Mouse (Mus musculus) embryonic facial prominence, embryonic 14.5 days (tissue): ENCODE data around the gene Anxa10. TPM values are rescaled to one million over a fixed set of nuclear protein-coding genes. Genes with fewer than 3 reads are reported as not detected.
A peak's percentile ranks its signal among the peaks of the same experiment; 100 is the strongest.

Source experiments
- ATAC-seq: fragments of 200-750 bp; cut with Nextera tagmentation; 2 replicates; pipeline ENCODE4 v1.8.0; 2017; ENCODE audit warnings: low read depth, moderate number of reproducible peaks, moderate TSS enrichment
- DNase-seq: peaks from one replicate; pipeline ENCODE4 v3.0.0-alpha.2; 2015; ENCODE audit warnings: low spot score
- H3K27ac ChIP-seq: fragments of 300-500 bp; sonication (generic); replicated peaks from 2 replicates; pipeline ENCODE4 v1.5.1; 2014; ENCODE audit warnings: low read depth, mild to moderate bottlenecking, low read length, moderate library complexity
- H3K27me3 ChIP-seq: fragments of 300-500 bp; sonication (generic); replicated peaks from 2 replicates; pipeline ENCODE4 v1.6.1; 2014; ENCODE audit warnings: low read length; ENCODE audit not compliant: control insufficient read depth, insufficient read depth
- H3K36me3 ChIP-seq: fragments of 300-500 bp; sonication (generic); 2 replicates; pipeline ENCODE4 v1.6.1; 2014; ENCODE audit warnings: low read length, mixed read lengths; ENCODE audit not compliant: control insufficient read depth, insufficient read depth
- H3K4me1 ChIP-seq: fragments of 300-500 bp; sonication (generic); 2 replicates; pipeline ENCODE4 v1.6.1; 2014; ENCODE audit warnings: antibody characterized with exemption, low read length; ENCODE audit not compliant: control insufficient read depth, insufficient read depth
- H3K4me2 ChIP-seq: fragments of 300-500 bp; sonication (generic); 2 replicates; pipeline ENCODE4 v1.6.1; 2014; ENCODE audit warnings: low read depth, mild to moderate bottlenecking, low read length, moderate library complexity, mixed read lengths
- H3K4me3 ChIP-seq: fragments of 300-500 bp; sonication (generic); 2 replicates; pipeline ENCODE4 v1.5.1; 2014; ENCODE audit warnings: low read depth, mild to moderate bottlenecking, low read length
- H3K9ac ChIP-seq: fragments of 300-500 bp; sonication (generic); 2 replicates; pipeline ENCODE4 v1.6.1; 2014; ENCODE audit warnings: low read depth, mild to moderate bottlenecking, low read length, moderate library complexity, mixed read lengths
- H3K9me3 ChIP-seq: fragments of 300-500 bp; sonication (generic); 2 replicates; pipeline ENCODE4 v1.6.1; 2016; ENCODE audit warnings: low read length; ENCODE audit not compliant: control insufficient read depth
- WGBS: fragments of 180-500 bp; shearing (Covaris S2); extraction: QIAGEN DNeasy Blood & Tissue Kit; methylation state at CpG from one replicate; pipeline ENCODE4 v1.1.7; 2014; 5-methylcytosine and 5-hydroxymethylcytosine counted together
- polyA plus RNA-seq: library from polyadenylated mRNA; unstranded; fragments of >200 nt; fragmentation: Nextera tagmentation; extraction: Ambion mirVana; gene quantifications from 2 replicates; pipeline ENCODE4 v1.2.1, GENCODE M21; 2014

The Anxa10 gene
- not detected in 2 replicates for polyA plus RNA-seq

DNA sequence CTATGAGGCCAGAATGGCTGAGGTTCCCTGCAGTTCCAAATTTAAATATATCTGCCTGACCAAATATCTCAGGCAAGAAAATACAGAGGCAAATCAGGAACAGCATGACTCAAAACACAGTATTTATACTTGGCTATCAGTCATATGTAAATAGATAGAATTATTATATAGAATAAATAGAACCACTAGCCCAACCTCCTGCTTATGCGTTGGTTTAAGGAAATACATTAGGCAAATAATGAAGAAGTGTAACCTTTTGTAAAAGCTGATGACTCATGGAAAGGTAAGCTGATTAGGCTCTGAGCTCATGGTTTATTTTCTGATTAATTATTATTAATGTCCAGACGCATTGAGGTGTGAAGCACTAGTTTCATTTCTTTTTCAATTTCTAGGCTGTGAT is at the start of gene Anxa10:
TSS of gene Anxa10 (minus strand) at position 53 of the 400 bp plus-strand sequence.
- Histone ChIP-seq H3K4me1 (no peaks in the 10 kb centered on the region), H3K9ac (no peak within 1 kb of the TSS), H3K36me3 (no peaks in the 10 kb centered on the region), H3K4me3 (no peak within 1 kb of the TSS), H3K27ac (no peak within 1 kb of the TSS), H3K27me3 (no peaks in the 10 kb centered on the region), H3K4me2 (no peak within 1 kb of the TSS), H3K9me3 (no peaks in the 10 kb centered on the region)
- 87% methylated on average over 2 of the region's 2 CpGs for WGBS
- DNase-seq, result no peak
- no peak for ATAC-seq

DNA sequence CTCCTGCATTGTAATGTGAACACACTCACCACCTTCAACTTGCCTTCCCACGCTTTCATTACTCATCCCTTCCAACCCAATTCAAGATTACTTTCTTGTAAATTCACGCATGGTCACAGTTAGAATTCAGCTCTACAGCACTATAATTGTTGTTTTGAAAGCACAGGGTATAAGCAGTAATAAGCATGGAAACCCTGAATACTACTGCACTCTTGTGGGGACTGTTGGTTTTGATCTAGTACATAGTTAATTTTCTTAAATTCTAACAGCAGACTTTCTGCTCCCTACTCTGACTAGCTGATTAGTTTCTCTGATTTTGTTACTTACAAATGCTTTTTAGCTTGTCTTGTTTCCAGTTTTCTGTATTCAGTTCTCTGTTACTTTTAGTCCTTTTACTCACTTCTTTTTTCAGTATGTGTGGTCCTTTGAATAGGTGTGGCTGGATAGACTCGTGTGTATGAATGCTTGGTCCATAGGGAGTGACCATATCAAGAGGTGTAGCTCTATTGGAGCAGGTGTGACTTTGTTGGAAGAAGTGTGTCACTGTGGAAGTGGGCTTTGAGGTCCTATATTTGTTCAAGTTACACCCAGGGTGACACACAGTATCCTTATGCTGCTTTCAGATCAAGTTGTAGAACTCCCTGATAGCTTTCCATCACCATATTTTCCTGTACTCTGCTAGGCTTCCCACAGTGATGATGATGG is 9.9 kb upstream of the Anxa10 start:
- DNase-seq (no peak), ATAC-seq (no peak)
- Histone ChIP-seq H3K9me3 (no peaks in the 10 kb centered on the region), H3K4me1 (no peaks in the 10 kb centered on the region), H3K4me2 (no peak overlapping the region), H3K9ac (no peak overlapping the region), H3K4me3 (no peak overlapping the region), H3K36me3 (no peaks in the 10 kb centered on the region), H3K27me3 (no peaks in the 10 kb centered on the region), H3K27ac (no peak overlapping the region)
- WGBS, result 74% methylated on average over 3 of the region's 3 CpGs

DNA sequence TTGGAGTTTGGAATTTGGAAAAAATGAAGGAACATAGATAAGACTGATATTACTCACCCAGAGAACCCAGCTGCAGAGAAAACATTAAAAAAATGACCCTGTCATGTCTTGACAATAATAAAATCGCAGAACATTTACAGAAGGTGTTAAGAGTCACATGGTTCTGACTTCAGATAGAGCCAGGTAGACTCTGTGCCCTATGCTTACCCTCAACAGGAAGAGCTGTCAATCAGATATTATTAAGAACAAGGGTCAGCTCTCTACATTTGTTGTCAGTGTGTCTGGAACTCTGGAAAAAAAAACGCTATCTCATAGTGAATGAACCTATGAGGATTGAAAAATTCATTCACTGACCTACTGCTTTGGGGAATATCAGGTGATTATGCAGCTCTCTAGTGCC is 25.7 kb downstream of the Anxa10 start:
- no peaks in the 10 kb centered on the region for H3K9me3 ChIP-seq
- no peaks in the 10 kb centered on the region for H3K36me3 ChIP-seq
- no peaks in the 10 kb centered on the region for H3K27me3 ChIP-seq
- no peak overlapping the region for H3K4me2 ChIP-seq
- ATAC-seq (no peak), DNase-seq (no peak)
- H3K27ac ChIP-seq, result no peak overlapping the region
- no peak overlapping the region for H3K4me3 ChIP-seq
- H3K9ac ChIP-seq, result no peak overlapping the region
- 88% methylated on average over 2 of the region's 2 CpGs for WGBS
- H3K4me1 ChIP-seq, result no peaks in the 10 kb centered on the region

- WGBS, result 84% methylated on average over 2 of the region's 2 CpGs
- no peak overlapping the region for H3K27ac ChIP-seq
- H3K4me2 ChIP-seq, result no peak overlapping the region
- H3K9me3 ChIP-seq, result no peaks in the 10 kb centered on the region
- H3K36me3 ChIP-seq, result no peaks in the 10 kb centered on the region
- ATAC-seq, result no peak
- H3K4me3 ChIP-seq, result no peak overlapping the region
- no peaks in the 10 kb centered on the region for H3K4me1 ChIP-seq
- H3K27me3 ChIP-seq, result no peaks in the 10 kb centered on the region
- H3K9ac ChIP-seq, result no peak overlapping the region
- no peak for DNase-seq
Measured at GRCm38 (mm10) chr8:62081804-62082203, 41.1 kb downstream of the Anxa10 start.

GRCm38 (mm10) chr8:62080195-62080802 is 42.7 kb downstream of the Anxa10 start:
- Histone ChIP-seq H3K9me3 (no peaks in the 10 kb centered on the region), H3K36me3 (no peaks in the 10 kb centered on the region), H3K4me1 (no peaks in the 10 kb centered on the region), H3K4me2 (no peak overlapping the region), H3K9ac (no peak overlapping the region), H3K4me3 (no peak overlapping the region), H3K27me3 (no peaks in the 10 kb centered on the region), H3K27ac (no peak overlapping the region)
- DNase-seq (peak; percentile 86), ATAC-seq (peak; percentile 65; the same call in 1 of the 2 replicates)
- whole genome bisulfite sequencing, result 39% methylated on average over 3 of the region's 3 CpGs

DNA sequence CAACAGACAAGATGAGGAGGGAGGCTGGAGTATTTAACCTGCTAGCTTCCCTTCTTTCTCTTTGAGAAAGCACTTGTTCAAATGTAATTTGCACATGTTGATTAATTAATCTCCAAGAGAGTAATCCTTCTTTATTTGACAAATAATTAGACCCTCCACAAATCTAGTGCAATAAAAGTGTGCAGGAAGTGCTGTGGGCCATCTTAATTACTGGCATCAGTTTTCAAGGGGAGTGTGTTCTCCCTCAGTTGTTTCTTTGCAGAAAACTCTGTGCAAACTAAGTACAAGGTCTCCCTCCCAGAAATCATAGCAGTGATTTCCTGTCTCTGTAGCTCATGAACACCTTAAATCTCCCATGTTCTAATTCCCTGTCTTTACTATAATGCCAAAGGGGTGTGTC is 54.6 kb downstream of the Anxa10 start:
- Histone ChIP-seq H3K4me1 (no peaks in the 10 kb centered on the region), H3K27me3 (no peaks in the 10 kb centered on the region), H3K27ac (no peak overlapping the region), H3K4me2 (no peak overlapping the region), H3K4me3 (no peak overlapping the region), H3K9me3 (no peaks in the 10 kb centered on the region), H3K36me3 (no peaks in the 10 kb centered on the region), H3K9ac (no peak overlapping the region)
- DNase-seq (no peak), ATAC-seq (no peak)

GRCm38 (mm10) chr8:62060357-62060756 is 62.6 kb downstream of the Anxa10 start:
- Histone ChIP-seq H3K9me3 (no peaks in the 10 kb centered on the region), H3K27me3 (no peaks in the 10 kb centered on the region), H3K4me3 (no peak overlapping the region), H3K4me1 (no peaks in the 10 kb centered on the region), H3K36me3 (no peaks in the 10 kb centered on the region), H3K4me2 (no peak overlapping the region), H3K27ac (no peak overlapping the region), H3K9ac (no peak overlapping the region)
- no peak for ATAC-seq
- DNase-seq, result peak; percentile 41

DNA sequence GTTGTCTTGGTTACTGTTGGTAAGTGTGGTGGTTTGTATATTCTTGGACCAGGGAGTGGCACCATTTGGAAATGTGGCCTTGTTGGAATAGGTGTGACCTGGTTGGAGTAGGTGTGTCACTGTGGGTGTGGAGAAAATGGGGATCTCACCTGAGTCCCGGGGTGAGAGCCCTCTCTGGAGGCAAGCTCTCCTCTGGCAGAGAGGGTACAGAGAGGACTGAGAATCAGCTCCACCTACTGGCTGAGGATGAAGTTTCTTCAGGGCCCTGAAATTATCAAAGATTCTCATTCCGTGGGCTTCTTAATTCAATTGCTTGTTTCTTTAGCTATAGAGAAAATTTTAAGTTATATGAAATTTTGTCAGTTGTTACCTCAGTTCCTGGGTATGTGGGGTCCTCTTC is 76.1 kb downstream of the Anxa10 start:
- DNase-seq, result no peak
- H3K9me3 ChIP-seq, result no peaks in the 10 kb centered on the region
- 29% methylated on average over 2 of the region's 2 CpGs for WGBS
- ATAC-seq, result no peak
- no peak overlapping the region for H3K9ac ChIP-seq
- H3K4me3 ChIP-seq, result no peak overlapping the region
- H3K36me3 ChIP-seq, result no peaks in the 10 kb centered on the region
- no peaks in the 10 kb centered on the region for H3K27me3 ChIP-seq
- no peak overlapping the region for H3K27ac ChIP-seq
- H3K4me2 ChIP-seq, result no peak overlapping the region
- no peaks in the 10 kb centered on the region for H3K4me1 ChIP-seq

GRCm38 (mm10) chr8:62034351-62034750 is 88.6 kb downstream of the Anxa10 start:
- no peak for DNase-seq
- Histone ChIP-seq H3K36me3 (no peaks in the 10 kb centered on the region), H3K27me3 (no peaks in the 10 kb centered on the region), H3K4me3 (no peak overlapping the region), H3K9me3 (no peaks in the 10 kb centered on the region), H3K4me2 (no peak overlapping the region), H3K4me1 (no peaks in the 10 kb centered on the region), H3K9ac (no peak overlapping the region), H3K27ac (no peak overlapping the region)
- no peak for ATAC-seq
- 77% methylated on average over 3 of the region's 3 CpGs for WGBS
